Comparison of ENCODE assay signal across 19 mouse cellular contexts in the genomic region with DNA sequence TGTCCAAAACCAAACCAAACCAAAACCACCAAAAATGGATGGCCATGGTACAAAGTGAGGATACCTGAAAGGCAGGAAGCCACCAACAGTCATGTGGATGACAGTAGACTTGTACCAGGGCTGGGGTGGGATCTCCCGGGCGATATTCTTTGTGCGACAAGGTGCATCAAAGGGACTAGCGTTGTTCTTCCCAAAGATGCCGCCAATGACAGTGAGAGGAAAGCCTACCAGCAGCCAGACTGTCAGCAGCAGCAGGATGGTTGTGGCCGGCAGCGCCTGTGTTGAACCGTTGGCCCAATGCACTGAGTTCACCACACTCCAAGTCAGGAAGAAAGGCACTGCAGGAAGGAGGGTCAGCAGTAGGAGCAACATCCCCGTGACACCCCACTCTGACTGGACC.
"Had no signal": no experiment of that assay in that cellular context is flagged by ENCODE, and none has a peak within 500 bp of the region (broad histone marks: within the 10 kb centered on the region; RNA-seq: fewer than 3 reads in every experiment).

A gene (minus strand): TSS at position 101 of the 400 bp plus-strand sequence.

- H3K4me2 ChIP-seq: lung, embryonic 14.5 days; midbrain, embryonic 12.5 days had no signal

- H3K9me3 ChIP-seq: midbrain, embryonic 10.5 days; midbrain, embryonic 12.5 days; neural tube, embryonic 13.5 days; neural tube, embryonic 15.5 days had no signal

- ATAC-seq: midbrain, embryonic 16.5 days had no signal

- H3K27ac ChIP-seq: liver, embryonic 14.5 days; midbrain, embryonic 10.5 days; neural tube, embryonic 13.5 days; neural tube, embryonic 15.5 days had no signal

- H3K9ac ChIP-seq: liver, embryonic 14.5 days; lung, embryonic 14.5 days; neural tube, embryonic 13.5 days; neural tube, embryonic 15.5 days had no signal

- DNase-seq: lung, adult 18-20 months; lung, embryonic 14.5 days; lung, postnatal 10 days; lung, postnatal 4 days; midbrain, embryonic 14.5 days; retina, postnatal 1 day; right cerebral cortex, adult 18-20 months; right cerebral cortex, postnatal 25 days; right cerebral cortex, postnatal 4 days; spleen, adult 18-20 months; thymus, adult 18-20 months; thymus, postnatal 25 days had no signal

- H3K27me3 ChIP-seq: midbrain, embryonic 12.5 days; neural tube, embryonic 13.5 days; neural tube, embryonic 15.5 days had no signal

- H3K4me3 ChIP-seq: midbrain, embryonic 10.5 days; midbrain, embryonic 12.5 days; myocyte; neural tube, embryonic 13.5 days; neural tube, embryonic 15.5 days had no signal
